Mouse (Mus musculus): ENCODE results near the gene Tcf25. TPM values are rescaled to one million over a fixed set of nuclear protein-coding genes. Genes with fewer than 3 reads are reported as not detected.

The Tcf25 gene
- polyA plus RNA-seq, 1 experiment, result 692 TPM

GRCm38 (mm10) chr8:123332262-123333090 is 41.1 kb upstream of the Tcf25 start, which contains the start of gene Spire2:
Spire2 (plus strand) TSS chr8:123332713.
- under 1% methylated on average over 82 of the region's 85 CpGs for WGBS
- Histone ChIP-seq H3K27me3 (ENCODE audit: control insufficient read depth, insufficient read depth, low read length) (no peaks in the 10 kb centered on the region), H3K27ac (ENCODE audit: insufficient read depth, low read length) (0 out of 2 replicates have a peak within 1 kb of the TSS, but pooled peaks have one; percentile 29), H3K4me3 (replicated peaks; ENCODE audit: insufficient read depth, low read depth, low read length) (peak within 1 kb of the TSS; percentile 69), H3K4me1 (ENCODE audit: control insufficient read depth, insufficient read depth, low read length) (0 out of 2 replicates have a peak, but pooled peaks cover 6% of the 10 kb centered on the region)
- peak; percentile 80 to 85 for DNase-seq
- TF ChIP-seq POLR2A (IDR thresholded peaks at IDR 0.05; ENCODE audit: borderline replicate concordance, insufficient read depth, low read length) (no peak), CTCF (IDR thresholded peaks at IDR 0.05; ENCODE audit: borderline replicate concordance, insufficient read depth, low read depth, low read length) (no peak)

- no peak for DNase-seq
- Histone ChIP-seq H3K4me3 (replicated peaks; ENCODE audit: insufficient read depth, low read depth, low read length) (peak overlapping the region; percentile 69), H3K4me1 (ENCODE audit: control insufficient read depth, insufficient read depth, low read length) (0 out of 2 replicates have a peak, but pooled peaks cover 6% of the 10 kb centered on the region), H3K27ac (ENCODE audit: insufficient read depth, low read length) (no peak overlapping the region), H3K27me3 (ENCODE audit: control insufficient read depth, insufficient read depth, low read length) (no peaks in the 10 kb centered on the region)
- TF ChIP-seq CTCF (IDR thresholded peaks at IDR 0.05; ENCODE audit: borderline replicate concordance, insufficient read depth, low read depth, low read length) (no peak), POLR2A (IDR thresholded peaks at IDR 0.05; ENCODE audit: borderline replicate concordance, insufficient read depth, low read length) (no peak)
- under 1% methylated on average over 21 of the region's 21 CpGs for WGBS
Measured at GRCm38 (mm10) chr8:123333091-123333587, 40.4 kb upstream of the Tcf25 start.

- DNase-seq, result no peak
- Histone ChIP-seq H3K4me1 (ENCODE audit: control insufficient read depth, insufficient read depth, low read length) (0 out of 2 replicates have a peak, but pooled peaks cover 6% of the 10 kb centered on the region), H3K27me3 (ENCODE audit: control insufficient read depth, insufficient read depth, low read length) (no peaks in the 10 kb centered on the region), H3K4me3 (replicated peaks; ENCODE audit: insufficient read depth, low read depth, low read length) (no peak overlapping the region), H3K27ac (ENCODE audit: insufficient read depth, low read length) (no peak overlapping the region)
- TF ChIP-seq POLR2A (IDR thresholded peaks at IDR 0.05; ENCODE audit: borderline replicate concordance, insufficient read depth, low read length) (no peak), CTCF (IDR thresholded peaks at IDR 0.05; ENCODE audit: borderline replicate concordance, insufficient read depth, low read depth, low read length) (no peak)
- 27% methylated on average over 7 of the region's 7 CpGs for WGBS
Measured at GRCm38 (mm10) chr8:123333864-123334263, 39.7 kb upstream of the Tcf25 start.

GRCm38 (mm10) chr8:123334467-123334866 is 39.1 kb upstream of the Tcf25 start:
- Histone ChIP-seq H3K4me3 (replicated peaks; ENCODE audit: insufficient read depth, low read depth, low read length) (no peak overlapping the region), H3K4me1 (ENCODE audit: control insufficient read depth, insufficient read depth, low read length) (0 out of 2 replicates have a peak, but pooled peaks cover 6% of the 10 kb centered on the region), H3K27me3 (ENCODE audit: control insufficient read depth, insufficient read depth, low read length) (no peaks in the 10 kb centered on the region; the same call in 1 of the 2 replicates), H3K27ac (ENCODE audit: insufficient read depth, low read length) (no peak overlapping the region)
- DNase-seq, result no peak
- no peak for TF ChIP-seq CTCF (IDR thresholded peaks at IDR 0.05; ENCODE audit: borderline replicate concordance, insufficient read depth, low read depth, low read length)
- TF ChIP-seq POLR2A (IDR thresholded peaks at IDR 0.05; ENCODE audit: borderline replicate concordance, insufficient read depth, low read length), result no peak
- 24% methylated on average over 1 of the region's 1 CpGs for WGBS

GRCm38 (mm10) chr8:123337475-123337874 is 36.1 kb upstream of the Tcf25 start:
- DNase-seq, result no peak
- Histone ChIP-seq H3K27me3 (ENCODE audit: control insufficient read depth, insufficient read depth, low read length) (no peaks in the 10 kb centered on the region; the same call in 1 of the 2 replicates), H3K4me1 (ENCODE audit: control insufficient read depth, insufficient read depth, low read length) (0 out of 2 replicates have a peak, but pooled peaks cover 6% of the 10 kb centered on the region), H3K27ac (ENCODE audit: insufficient read depth, low read length) (no peak overlapping the region), H3K4me3 (replicated peaks; ENCODE audit: insufficient read depth, low read depth, low read length) (no peak overlapping the region)
- WGBS, result 74% methylated on average over 3 of the region's 3 CpGs
- TF ChIP-seq POLR2A (IDR thresholded peaks at IDR 0.05; ENCODE audit: borderline replicate concordance, insufficient read depth, low read length), result no peak
- TF ChIP-seq CTCF (IDR thresholded peaks at IDR 0.05; ENCODE audit: borderline replicate concordance, insufficient read depth, low read depth, low read length), result no peak

GRCm38 (mm10) chr8:123340071-123340470 is 33.5 kb upstream of the Tcf25 start:
- Histone ChIP-seq H3K4me3 (replicated peaks; ENCODE audit: insufficient read depth, low read depth, low read length) (no peak overlapping the region), H3K4me1 (ENCODE audit: control insufficient read depth, insufficient read depth, low read length) (no peaks in the 10 kb centered on the region), H3K27ac (ENCODE audit: insufficient read depth, low read length) (no peak overlapping the region), H3K27me3 (ENCODE audit: control insufficient read depth, insufficient read depth, low read length) (no peaks in the 10 kb centered on the region; the same call in 1 of the 2 replicates)
- no peak for DNase-seq
- 98% methylated on average over 4 of the region's 4 CpGs for WGBS
- TF ChIP-seq CTCF (IDR thresholded peaks at IDR 0.05; ENCODE audit: borderline replicate concordance, insufficient read depth, low read depth, low read length), result peak; percentile 21; the same call in 1 of the 2 replicates
- no peak for TF ChIP-seq POLR2A (IDR thresholded peaks at IDR 0.05; ENCODE audit: borderline replicate concordance, insufficient read depth, low read length)

- Histone ChIP-seq H3K27me3 (ENCODE audit: control insufficient read depth, insufficient read depth, low read length) (no peaks in the 10 kb centered on the region; the same call in 1 of the 2 replicates), H3K4me3 (replicated peaks; ENCODE audit: insufficient read depth, low read depth, low read length) (no peak overlapping the region), H3K27ac (ENCODE audit: insufficient read depth, low read length) (no peak overlapping the region), H3K4me1 (ENCODE audit: control insufficient read depth, insufficient read depth, low read length) (no peaks in the 10 kb centered on the region; the same call in 1 of the 2 replicates)
- TF ChIP-seq CTCF (IDR thresholded peaks at IDR 0.05; ENCODE audit: borderline replicate concordance, insufficient read depth, low read depth, low read length) (no peak), POLR2A (IDR thresholded peaks at IDR 0.05; ENCODE audit: borderline replicate concordance, insufficient read depth, low read length) (no peak)
- WGBS, result 90% methylated on average over 27 of the region's 27 CpGs
- no peak for DNase-seq
Measured at GRCm38 (mm10) chr8:123341040-123342015, 32.2 kb upstream of the Tcf25 start.

Measured in cerebellum, adult 2 months (tissue).